Mouse (Mus musculus) embryonic fibroblast, embryonic 13.5 days (primary cell): ENCODE data around the gene E2f8.
A peak's percentile ranks its signal among the peaks of the same experiment; 100 is the strongest.

Experiments used
- CTCF ChIP-seq: IDR thresholded peaks from 2 replicates; pipeline ENCODE4 v1.5.1; 2011; ENCODE audit warnings: mild to moderate bottlenecking, control low read depth, low read length, moderate library complexity, borderline replicate concordance; ENCODE audit not compliant: insufficient read depth
- POLR2A ChIP-seq: IDR thresholded peaks from 2 replicates; pipeline ENCODE4 v1.6.1; 2011; ENCODE audit warnings: low read depth, mild to moderate bottlenecking, control low read depth, low read length, moderate library complexity

DNA sequence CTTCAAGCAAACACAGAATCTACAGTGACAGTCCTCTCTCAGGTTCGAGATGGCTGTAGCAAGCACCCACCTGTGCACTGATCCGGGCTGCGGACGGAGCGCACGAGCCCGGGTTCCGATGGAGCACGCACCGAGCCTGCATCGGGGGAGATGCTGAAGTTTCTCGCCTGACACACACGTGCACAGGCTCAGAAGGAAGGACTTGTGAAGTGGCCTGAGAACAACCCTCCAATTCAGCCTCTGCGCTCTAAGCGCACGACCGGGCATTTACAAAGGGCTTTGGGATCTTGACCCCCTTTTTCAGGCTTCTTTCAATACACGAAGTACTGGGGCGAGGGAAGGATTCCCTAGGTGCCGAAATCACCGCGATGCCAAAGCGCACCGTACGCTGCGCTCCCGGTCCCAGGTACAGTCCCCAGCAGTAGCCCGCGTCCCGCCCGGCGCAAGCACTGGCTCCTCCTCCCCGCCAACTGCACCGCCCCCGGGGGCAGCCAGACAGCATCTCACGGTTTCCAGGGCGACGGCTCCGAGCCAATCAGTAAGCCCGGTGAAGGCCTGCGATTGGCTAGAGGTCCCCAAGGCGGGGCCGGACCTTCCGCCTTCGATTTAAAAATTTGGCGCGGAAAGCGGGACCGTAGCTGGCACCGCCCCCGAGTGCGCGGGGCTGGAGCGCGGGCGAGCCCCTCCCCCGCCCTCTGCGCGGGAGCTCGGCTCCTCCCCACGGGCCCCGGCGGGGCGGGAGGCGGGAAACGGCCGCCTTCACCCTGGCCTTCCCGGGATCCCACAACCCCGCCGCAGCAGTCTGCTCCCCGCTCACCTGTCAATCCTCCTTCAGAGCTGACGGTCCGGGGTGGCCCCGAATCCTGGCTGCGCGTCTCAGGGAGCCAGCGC is 560 bp downstream of the E2f8 start:
- no peak for TF ChIP-seq CTCF
- TF ChIP-seq POLR2A: peak; percentile 57; the same call in 1 of the 2 replicates
